Mouse (Mus musculus): ENCODE results near the gene Gm21977. TPM values are rescaled to one million over a fixed set of nuclear protein-coding genes. Genes with fewer than 3 reads are reported as not detected.
"Not testable (repeated sequence)": the region's sequence is repeated elsewhere in the genome, so short reads cannot be mapped to it uniquely, and the experiment has no call there.

Gm21977 gene
- polyA plus RNA-seq (2014; fragmentation: Nextera tagmentation; extraction: Ambion mirVana): not detected in 2 replicates

- not testable (repeated sequence) for H3K27me3 ChIP-seq (ENCODE audit: control insufficient read depth, insufficient read depth, low read length); ATAC-seq (ENCODE audit: low FRiP score); H3K9me3 ChIP-seq (ENCODE audit: control insufficient read depth, low read length); H3K27ac ChIP-seq (ENCODE audit: low read depth, low read length); H3K4me1 ChIP-seq (ENCODE audit: control insufficient read depth, insufficient read depth, low read length); H3K4me2 ChIP-seq; H3K36me3 ChIP-seq (ENCODE audit: control insufficient read depth, insufficient read depth, low read length); H3K9ac ChIP-seq (ENCODE audit: low read length); DNase-seq (ENCODE audit: low spot score, missing footprints); H3K4me3 ChIP-seq (ENCODE audit: low read depth, low read length)
- WGBS: no CpG with 5 or more reads among the region's 3 CpGs
Measured at GRCm38 (mm10) chr14:42853377-42853776, at the start of gene Gm21977. Gm21977 (minus strand) TSS chr14:42853477.

Other genes with a start within 250 kb of the Gm21977 start
- gene Gm3633, start 211.6 kb downstream of the Gm21977 start, polyA plus RNA-seq (2014; fragmentation: Nextera tagmentation; extraction: Ambion mirVana): not detected in 2 replicates
- not detected in 2 replicates for gene Gm10378, start 197.5 kb downstream of the Gm21977 start, polyA plus RNA-seq (2014; fragmentation: Nextera tagmentation; extraction: Ambion mirVana)
- not detected in 2 replicates for gene Gm3015, start 84.7 kb downstream of the Gm21977 start, polyA plus RNA-seq (2014; fragmentation: Nextera tagmentation; extraction: Ambion mirVana)
- gene Gm10377, start 55.5 kb downstream of the Gm21977 start, polyA plus RNA-seq (2014; fragmentation: Nextera tagmentation; extraction: Ambion mirVana): not detected in 2 replicates
- gene Gm8082, start 140.1 kb upstream of the Gm21977 start, polyA plus RNA-seq (2014; fragmentation: Nextera tagmentation; extraction: Ambion mirVana): not detected in 2 replicates
- not detected in 2 replicates for gene Gm10376, start 162.2 kb upstream of the Gm21977 start, polyA plus RNA-seq (2014; fragmentation: Nextera tagmentation; extraction: Ambion mirVana)
- not detected in 2 replicates for gene Gm8094, start 223.2 kb upstream of the Gm21977 start, polyA plus RNA-seq (2014; fragmentation: Nextera tagmentation; extraction: Ambion mirVana)
- gene Gm8104, start 247.1 kb upstream of the Gm21977 start, polyA plus RNA-seq (2014; fragmentation: Nextera tagmentation; extraction: Ambion mirVana): not detected in 2 replicates